Mouse (Mus musculus): Measurements from ENCODE around the gene Scarf1. TPM values are rescaled to one million over a fixed set of nuclear protein-coding genes. Genes with fewer than 3 reads are reported as not detected.

Scarf1 gene
- total and polyA plus RNA-seq, 2 experiments from 2014 or later, result 10.0 to 20.2 TPM

DNA sequence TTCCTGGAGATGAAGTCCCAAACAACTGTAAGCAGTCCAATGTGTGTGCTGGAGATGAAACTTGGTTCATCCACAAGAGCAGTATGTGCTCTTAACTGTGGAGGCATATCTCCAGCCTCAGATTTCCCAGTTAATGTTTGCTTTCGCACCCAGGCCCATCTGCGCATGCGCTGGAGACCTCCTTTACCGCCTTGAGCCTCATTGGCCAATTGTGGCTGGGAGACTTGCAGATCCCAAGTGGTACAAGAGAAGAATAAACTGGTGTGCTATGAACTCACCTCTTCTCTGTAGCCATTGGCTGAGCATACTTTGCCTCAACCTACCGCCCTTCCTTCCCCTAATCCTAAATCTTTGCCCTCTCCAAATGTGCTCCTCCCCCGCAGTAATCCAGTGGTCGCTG is 40.0 kb upstream of the Scarf1 start:
- no peak overlapping the region for H3K9ac ChIP-seq (replicated peaks; ENCODE audit: low read depth, low read length)
- no peaks in the 10 kb centered on the region for H3K9me3 ChIP-seq (replicated peaks; ENCODE audit: control insufficient read depth, low read length)
- 73% methylated on average over 7 of the region's 7 CpGs for WGBS
- ATAC-seq (ENCODE audit: insufficient read depth, low read depth) (no peak), DNase-seq (ENCODE audit: low spot score) (no peak)
- H3K27ac ChIP-seq (ENCODE audit: low read depth), result no peak overlapping the region
- no peak overlapping the region for H3K4me3 ChIP-seq (ENCODE audit: low read depth, low read length)
- no peaks in the 10 kb centered on the region; the same call in 1 of the 2 replicates for H3K4me1 ChIP-seq (ENCODE audit: control insufficient read depth, insufficient read depth)
- no peak overlapping the region for H3K4me2 ChIP-seq (ENCODE audit: low read depth, low read length)
- no peaks in the 10 kb centered on the region for H3K36me3 ChIP-seq (replicated peaks; ENCODE audit: control insufficient read depth, insufficient read depth, low read length)
- H3K27me3 ChIP-seq (ENCODE audit: control insufficient read depth, insufficient read depth, low read length), result no peaks in the 10 kb centered on the region
- no peak for TF ChIP-seq EP300 (IDR thresholded peaks at IDR 0.05; ENCODE audit: low read depth)

DNA sequence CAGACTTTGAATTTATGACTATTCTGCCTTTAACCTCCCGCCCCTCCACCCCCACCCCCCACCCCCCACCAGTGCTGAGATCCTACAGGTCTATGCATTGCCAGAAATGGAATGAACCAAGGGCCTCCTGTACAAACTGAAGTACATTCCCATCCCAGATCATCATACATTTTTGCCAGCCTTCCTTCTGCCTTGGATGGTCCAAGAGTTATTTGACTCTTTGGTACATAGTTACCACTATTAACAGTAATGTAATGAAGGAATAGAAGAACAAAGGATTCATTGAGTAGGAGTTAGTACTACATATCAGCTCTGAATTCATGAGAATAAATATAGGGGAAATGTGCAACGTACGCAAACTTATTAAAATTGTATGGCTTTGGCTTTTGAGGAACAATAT is 27.1 kb upstream of the Scarf1 start:
- H3K27ac ChIP-seq (ENCODE audit: low read depth), result no peak overlapping the region
- ATAC-seq (ENCODE audit: insufficient read depth, low read depth) (no peak), DNase-seq (ENCODE audit: low spot score) (no peak)
- TF ChIP-seq EP300 (IDR thresholded peaks at IDR 0.05; ENCODE audit: low read depth) (no peak), CTCF (IDR thresholded peaks at IDR 0.05; ENCODE audit: low read depth) (no peak)
- H3K4me1 ChIP-seq (ENCODE audit: control insufficient read depth, insufficient read depth), result peaks cover 10% of the 10 kb centered on the region
- no peak overlapping the region for H3K9ac ChIP-seq (replicated peaks; ENCODE audit: low read depth, low read length)
- 20% methylated on average over 3 of the region's 3 CpGs for WGBS
- H3K9me3 ChIP-seq (replicated peaks; ENCODE audit: control insufficient read depth, low read length), result no peaks in the 10 kb centered on the region
- no peak overlapping the region for H3K4me3 ChIP-seq (ENCODE audit: low read depth, low read length)
- H3K27me3 ChIP-seq (ENCODE audit: control insufficient read depth, insufficient read depth, low read length), result no peaks in the 10 kb centered on the region
- 0 out of 2 replicates have a peak overlapping the region, but pooled peaks have one; percentile 25 for H3K4me2 ChIP-seq (ENCODE audit: low read depth, low read length)
- peaks cover 19% of the 10 kb centered on the region for H3K36me3 ChIP-seq (replicated peaks; ENCODE audit: control insufficient read depth, insufficient read depth, low read length)

DNA sequence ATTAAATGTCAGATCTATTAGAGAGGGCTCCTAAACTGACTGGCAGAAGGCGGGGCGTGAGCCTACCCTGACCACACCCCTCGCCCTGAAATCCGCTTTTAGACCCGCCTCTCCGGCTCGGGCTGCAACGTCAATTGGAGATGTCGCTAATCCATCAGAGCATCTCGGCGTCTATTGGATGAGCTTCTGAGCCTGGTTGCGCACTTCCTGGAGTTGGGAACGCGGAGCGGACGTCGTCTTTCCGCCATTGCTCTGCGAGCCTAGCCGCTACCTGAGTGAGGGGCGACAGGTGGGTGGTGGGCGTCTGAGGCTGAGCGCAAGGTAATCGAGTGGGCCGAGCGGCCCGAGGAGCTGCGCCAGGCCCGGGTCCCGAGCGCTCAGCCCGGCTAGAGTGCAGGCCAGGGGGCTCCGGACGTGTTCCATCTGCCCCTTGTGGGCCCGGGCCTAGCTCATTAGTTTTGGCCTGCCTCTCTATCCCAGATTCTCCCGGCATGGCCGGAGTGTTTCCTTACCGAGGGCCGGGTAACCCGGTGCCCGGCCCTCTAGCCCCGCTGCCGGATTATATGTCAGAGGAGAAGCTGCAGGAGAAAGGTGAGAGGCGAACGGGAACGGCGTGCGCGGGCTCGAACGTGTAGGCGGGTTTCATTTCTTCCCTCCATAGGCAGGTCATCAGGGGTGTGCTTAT is 26.6 kb upstream of the Scarf1 start, which contains the start of gene Prpf8:
Prpf8 (plus strand) TSS at position 216 of the 685 bp plus-strand sequence.
- Histone ChIP-seq H3K4me2 (ENCODE audit: low read depth, low read length) (peak within 1 kb of the TSS; percentile 83), H3K9me3 (replicated peaks; ENCODE audit: control insufficient read depth, low read length) (no peaks in the 10 kb centered on the region), H3K27ac (ENCODE audit: low read depth) (peak within 1 kb of the TSS; percentile 73), H3K4me3 (ENCODE audit: low read depth, low read length) (peak within 1 kb of the TSS; percentile 76), H3K9ac (replicated peaks; ENCODE audit: low read depth, low read length) (peak within 1 kb of the TSS; percentile 82), H3K27me3 (ENCODE audit: control insufficient read depth, insufficient read depth, low read length) (no peaks in the 10 kb centered on the region), H3K36me3 (replicated peaks; ENCODE audit: control insufficient read depth, insufficient read depth, low read length) (peaks cover 24% of the 10 kb centered on the region), H3K4me1 (ENCODE audit: control insufficient read depth, insufficient read depth) (peaks cover 10% of the 10 kb centered on the region)
- peak; percentile 99 for DNase-seq (ENCODE audit: low spot score)
- TF ChIP-seq CTCF (IDR thresholded peaks at IDR 0.05; ENCODE audit: low read depth) (no peak), EP300 (IDR thresholded peaks at IDR 0.05; ENCODE audit: low read depth) (no peak)
- ATAC-seq (ENCODE audit: insufficient read depth, low read depth), result peak; percentile 100
- WGBS, result under 1% methylated on average over 49 of the region's 52 CpGs

DNA sequence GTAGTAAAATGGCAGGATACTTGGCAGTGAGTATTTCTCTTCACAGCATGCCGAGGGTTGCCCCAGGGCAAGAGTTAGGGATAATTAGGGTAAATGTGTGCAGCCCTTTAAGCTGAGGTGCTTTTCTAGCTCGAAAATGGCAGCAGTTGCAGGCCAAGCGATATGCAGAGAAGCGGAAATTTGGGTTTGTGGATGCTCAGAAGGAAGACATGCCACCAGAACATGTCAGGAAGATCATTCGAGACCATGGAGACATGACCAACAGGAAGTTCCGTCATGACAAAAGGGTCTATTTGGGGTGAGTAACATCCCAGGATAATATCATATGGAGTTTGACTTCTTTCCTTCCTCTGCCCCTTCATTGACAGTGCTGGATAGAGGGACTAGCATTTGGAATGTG is 25.8 kb upstream of the Scarf1 start:
- Histone ChIP-seq H3K36me3 (replicated peaks; ENCODE audit: control insufficient read depth, insufficient read depth, low read length) (peaks cover 32% of the 10 kb centered on the region), H3K9me3 (replicated peaks; ENCODE audit: control insufficient read depth, low read length) (no peaks in the 10 kb centered on the region), H3K27ac (ENCODE audit: low read depth) (no peak overlapping the region), H3K4me2 (ENCODE audit: low read depth, low read length) (peak overlapping the region; percentile 83), H3K4me3 (ENCODE audit: low read depth, low read length) (peak overlapping the region; percentile 76), H3K4me1 (ENCODE audit: control insufficient read depth, insufficient read depth) (peaks cover 10% of the 10 kb centered on the region), H3K27me3 (ENCODE audit: control insufficient read depth, insufficient read depth, low read length) (no peaks in the 10 kb centered on the region), H3K9ac (replicated peaks; ENCODE audit: low read depth, low read length) (peak overlapping the region; percentile 82)
- TF ChIP-seq EP300 (IDR thresholded peaks at IDR 0.05; ENCODE audit: low read depth) (no peak), CTCF (IDR thresholded peaks at IDR 0.05; ENCODE audit: low read depth) (no peak)
- whole genome bisulfite sequencing, result 30% methylated on average over 6 of the region's 6 CpGs
- no peak for ATAC-seq (ENCODE audit: insufficient read depth, low read depth)
- no peak for DNase-seq (ENCODE audit: low spot score)

DNA sequence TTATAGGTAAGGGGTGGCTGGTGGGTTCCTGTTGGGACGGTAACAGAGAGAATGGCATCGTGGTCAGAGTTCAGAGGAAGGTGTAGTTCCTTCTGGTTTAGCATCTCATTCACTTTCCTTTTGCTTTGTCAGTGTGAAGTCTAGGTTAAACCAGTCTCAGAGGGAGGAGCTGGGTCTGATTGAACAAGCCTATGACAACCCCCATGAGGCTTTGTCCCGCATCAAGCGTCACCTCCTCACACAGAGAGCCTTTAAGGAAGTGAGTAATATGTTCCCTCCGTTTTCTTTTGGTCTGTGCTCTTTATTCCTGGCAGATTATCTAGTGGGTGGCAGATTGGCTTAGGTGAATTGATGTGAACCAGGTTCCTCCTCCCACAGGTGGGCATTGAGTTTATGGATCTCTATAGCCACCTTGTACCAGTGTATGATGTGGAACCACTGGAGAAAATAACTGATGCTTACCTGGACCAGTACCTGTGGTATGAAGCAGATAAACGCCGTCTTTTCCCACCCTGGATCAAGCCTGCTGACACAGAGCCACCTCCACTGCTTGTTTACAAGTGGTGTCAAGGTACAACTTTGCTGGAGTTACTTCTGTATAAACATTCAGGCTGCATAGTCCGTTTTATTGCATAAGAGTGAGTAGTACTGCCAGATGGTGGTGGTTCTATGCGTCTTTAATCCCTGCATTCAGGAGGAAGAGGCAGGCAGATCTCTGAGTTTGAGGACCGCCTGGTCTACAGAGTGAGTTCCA is 18.9 kb upstream of the Scarf1 start:
- no peaks in the 10 kb centered on the region for H3K9me3 ChIP-seq (replicated peaks; ENCODE audit: control insufficient read depth, low read length)
- 89% methylated on average over 10 of the region's 10 CpGs for WGBS
- ATAC-seq (ENCODE audit: insufficient read depth, low read depth) (no peak), DNase-seq (ENCODE audit: low spot score) (no peak)
- peaks cover 91% of the 10 kb centered on the region for H3K36me3 ChIP-seq (replicated peaks; ENCODE audit: control insufficient read depth, insufficient read depth, low read length)
- no peak for TF ChIP-seq EP300 (IDR thresholded peaks at IDR 0.05; ENCODE audit: low read depth)
- TF ChIP-seq CTCF (IDR thresholded peaks at IDR 0.05; ENCODE audit: low read depth), result no peak
- 0 out of 2 replicates have a peak, but pooled peaks cover 2% of the 10 kb centered on the region for H3K4me1 ChIP-seq (ENCODE audit: control insufficient read depth, insufficient read depth)
- H3K9ac ChIP-seq (replicated peaks; ENCODE audit: low read depth, low read length), result no peak overlapping the region
- H3K4me3 ChIP-seq (ENCODE audit: low read depth, low read length), result no peak overlapping the region
- H3K27ac ChIP-seq (ENCODE audit: low read depth), result no peak overlapping the region
- H3K27me3 ChIP-seq (ENCODE audit: control insufficient read depth, insufficient read depth, low read length), result no peaks in the 10 kb centered on the region
- no peak overlapping the region for H3K4me2 ChIP-seq (ENCODE audit: low read depth, low read length)

All from heart, postnatal 0 days (tissue).